Mouse (Mus musculus): Measurements from ENCODE around the gene Ankrd45. TPM values are rescaled to one million over a fixed set of nuclear protein-coding genes. Genes with fewer than 3 reads are reported as not detected.

Ankrd45 gene
- polyA plus RNA-seq, 1 experiment from 2014 or later: 1.6 TPM

DNA sequence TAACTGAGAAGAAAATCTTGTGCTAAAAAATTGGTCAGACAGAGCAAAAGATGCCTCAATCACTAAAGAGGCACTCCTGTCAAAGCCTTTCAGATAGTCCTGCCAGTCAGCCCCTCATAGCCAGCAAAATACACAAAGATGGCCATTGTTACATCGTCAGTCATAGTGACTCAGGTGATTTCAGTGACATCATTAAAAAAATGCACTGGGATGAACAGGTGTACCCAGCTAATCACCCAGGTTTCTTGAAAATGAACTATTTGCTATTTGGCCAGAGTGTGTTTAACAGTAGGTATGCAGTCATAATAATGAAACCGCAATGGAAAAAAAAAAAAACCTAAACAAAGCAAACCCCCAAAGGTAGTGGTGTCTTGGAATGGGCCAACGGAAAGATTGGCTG lies 16.7 kb downstream of the Ankrd45 start, which contains the start of gene Tex50:
Gene Tex50 (minus strand): TSS at position 101 of the 400 bp plus-strand sequence.
- 87% methylated on average over 3 of the region's 3 CpGs for WGBS
- ATAC-seq (replicated peaks; ENCODE audit: low FRiP score, low TSS enrichment, low read depth) (no peak), DNase-seq (ENCODE audit: low spot score) (no peak)
- no peaks in the 10 kb centered on the region for H3K36me3 ChIP-seq (ENCODE audit: control insufficient read depth, insufficient read depth, low read length)
- H3K4me2 ChIP-seq (ENCODE audit: low read length): no peak within 1 kb of the TSS
- no peaks in the 10 kb centered on the region for H3K9me3 ChIP-seq (ENCODE audit: control insufficient read depth, low read length)
- no peak within 1 kb of the TSS for H3K4me3 ChIP-seq (ENCODE audit: low read depth, low read length)
- no peak within 1 kb of the TSS for H3K9ac ChIP-seq (ENCODE audit: low read length)
- no peaks in the 10 kb centered on the region for H3K27me3 ChIP-seq (replicated peaks; ENCODE audit: control insufficient read depth, insufficient read depth, low read length)
- no peaks in the 10 kb centered on the region for H3K4me1 ChIP-seq (replicated peaks; ENCODE audit: control insufficient read depth, insufficient read depth, low read length)
- no peak within 1 kb of the TSS for H3K27ac ChIP-seq (ENCODE audit: low read depth)

DNA sequence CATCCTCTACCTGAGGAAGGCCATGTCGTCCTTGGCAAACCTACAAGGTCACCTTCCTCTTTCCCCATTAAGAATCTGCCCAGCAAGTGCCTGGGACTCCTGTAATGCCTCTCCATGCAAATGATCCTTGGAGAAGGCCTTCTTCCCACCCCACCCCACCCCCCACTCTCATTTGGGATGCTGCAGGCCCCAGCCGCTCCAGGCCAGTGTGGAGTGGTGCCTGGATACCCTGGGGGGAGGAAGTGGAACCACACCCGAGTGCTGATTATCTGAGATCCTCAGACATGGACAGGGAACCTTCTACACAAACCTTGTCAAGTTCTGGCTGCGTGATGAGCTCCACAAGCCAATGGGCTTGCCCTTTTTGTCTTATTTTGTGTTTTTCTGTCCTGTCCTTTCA lies 17.8 kb downstream of the Ankrd45 start:
- no peaks in the 10 kb centered on the region for H3K27me3 ChIP-seq (replicated peaks; ENCODE audit: control insufficient read depth, insufficient read depth, low read length)
- no peaks in the 10 kb centered on the region for H3K9me3 ChIP-seq (ENCODE audit: control insufficient read depth, low read length)
- no peaks in the 10 kb centered on the region for H3K36me3 ChIP-seq (ENCODE audit: control insufficient read depth, insufficient read depth, low read length)
- H3K27ac ChIP-seq (ENCODE audit: low read depth): no peak overlapping the region
- no peaks in the 10 kb centered on the region for H3K4me1 ChIP-seq (replicated peaks; ENCODE audit: control insufficient read depth, insufficient read depth, low read length)
- H3K9ac ChIP-seq (ENCODE audit: low read length): no peak overlapping the region
- ATAC-seq (replicated peaks; ENCODE audit: low FRiP score, low TSS enrichment, low read depth) (no peak), DNase-seq (ENCODE audit: low spot score) (no peak)
- no peak overlapping the region for H3K4me2 ChIP-seq (ENCODE audit: low read length)
- no peak overlapping the region for H3K4me3 ChIP-seq (ENCODE audit: low read depth, low read length)
- WGBS: 49% methylated on average over 4 of the region's 4 CpGs

DNA sequence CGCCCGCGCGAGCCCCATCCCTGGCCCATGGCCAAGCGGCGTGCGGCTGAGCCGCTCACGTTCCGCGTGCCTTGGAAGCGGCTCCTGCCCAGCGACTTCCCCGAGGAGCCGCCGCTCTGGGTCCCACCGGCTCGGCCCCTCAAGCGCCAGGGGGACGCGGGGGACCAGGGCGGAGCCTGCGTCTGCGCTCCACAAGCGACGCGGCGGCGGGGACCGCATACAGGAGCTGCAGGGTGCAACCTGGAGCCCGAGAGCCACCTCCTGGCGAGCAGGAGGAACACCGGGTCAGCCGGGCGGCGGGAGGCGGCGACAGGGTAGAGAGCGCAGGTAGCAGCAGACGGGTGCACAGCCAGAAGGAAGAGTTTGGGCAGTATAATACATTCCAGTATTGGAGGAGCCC lies 28.2 kb downstream of the Ankrd45 start:
- Histone ChIP-seq H3K27me3 (replicated peaks; ENCODE audit: control insufficient read depth, insufficient read depth, low read length) (peaks cover 26% of the 10 kb centered on the region; the same call in 1 of the 2 replicates), H3K9me3 (ENCODE audit: control insufficient read depth, low read length) (no peaks in the 10 kb centered on the region), H3K27ac (ENCODE audit: low read depth) (no peak overlapping the region), H3K4me3 (ENCODE audit: low read depth, low read length) (peak overlapping the region; percentile 41), H3K9ac (ENCODE audit: low read length) (peak overlapping the region; percentile 36), H3K36me3 (ENCODE audit: control insufficient read depth, insufficient read depth, low read length) (no peaks in the 10 kb centered on the region), H3K4me2 (ENCODE audit: low read length) (peak overlapping the region; percentile 74), H3K4me1 (replicated peaks; ENCODE audit: control insufficient read depth, insufficient read depth, low read length) (no peaks in the 10 kb centered on the region)
- peak; percentile 90 for ATAC-seq (replicated peaks; ENCODE audit: low FRiP score, low TSS enrichment, low read depth)
- peak; percentile 84 for DNase-seq (ENCODE audit: low spot score)
- under 1% methylated on average over 40 of the region's 40 CpGs for WGBS

DNA sequence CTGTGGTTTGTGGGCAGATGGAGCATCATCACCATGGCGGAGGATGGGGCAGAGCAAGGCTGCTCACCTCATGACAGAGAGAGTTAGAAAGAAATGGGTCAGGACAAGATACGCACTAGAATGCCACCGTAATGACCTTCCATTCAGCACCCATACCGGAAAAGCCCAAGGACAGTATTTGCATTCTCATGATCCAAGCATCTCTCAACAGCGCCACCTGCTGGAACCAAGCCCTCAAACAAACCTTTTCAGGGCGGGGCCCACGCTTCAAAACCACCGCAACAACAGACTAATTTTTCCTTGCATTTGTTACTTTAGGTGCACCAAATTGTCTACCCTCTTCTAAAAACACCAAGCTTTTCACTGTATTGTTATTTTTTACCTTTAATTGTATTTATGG lies 38.2 kb downstream of the Ankrd45 start:
- DNase-seq (ENCODE audit: low spot score) (peak; percentile 66), ATAC-seq (replicated peaks; ENCODE audit: low FRiP score, low TSS enrichment, low read depth) (no peak)
- Histone ChIP-seq H3K4me2 (ENCODE audit: low read length) (no peak overlapping the region), H3K4me1 (replicated peaks; ENCODE audit: control insufficient read depth, insufficient read depth, low read length) (no peaks in the 10 kb centered on the region), H3K9me3 (ENCODE audit: control insufficient read depth, low read length) (0 out of 2 replicates have a peak, but pooled peaks cover 4% of the 10 kb centered on the region), H3K27ac (ENCODE audit: low read depth) (no peak overlapping the region), H3K4me3 (ENCODE audit: low read depth, low read length) (no peak overlapping the region), H3K9ac (ENCODE audit: low read length) (no peak overlapping the region), H3K27me3 (replicated peaks; ENCODE audit: control insufficient read depth, insufficient read depth, low read length) (no peaks in the 10 kb centered on the region), H3K36me3 (ENCODE audit: control insufficient read depth, insufficient read depth, low read length) (no peaks in the 10 kb centered on the region)
- WGBS: 58% methylated on average over 8 of the region's 8 CpGs

DNA sequence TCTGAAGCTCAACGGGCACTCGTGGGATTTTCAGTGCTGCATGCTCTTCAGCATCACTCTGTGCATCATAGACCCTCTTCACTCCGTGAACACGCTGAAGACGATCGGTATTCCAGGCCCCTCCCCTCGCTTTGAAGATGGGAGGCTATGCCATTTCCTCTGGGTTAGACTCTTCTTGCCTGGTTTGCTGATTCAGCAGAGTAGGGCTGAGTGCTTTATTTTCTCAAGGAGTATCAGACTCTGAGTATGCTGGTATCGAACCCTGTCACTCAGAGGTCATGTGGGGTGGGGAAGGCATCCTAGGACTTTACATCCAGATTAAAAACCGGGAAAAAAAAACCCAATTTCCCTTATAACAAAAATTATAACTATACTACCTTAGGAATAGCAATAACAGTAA lies 39.9 kb downstream of the Ankrd45 start:
- ATAC-seq (replicated peaks; ENCODE audit: low FRiP score, low TSS enrichment, low read depth): no peak
- 81% methylated on average over 9 of the region's 9 CpGs for WGBS

DNA sequence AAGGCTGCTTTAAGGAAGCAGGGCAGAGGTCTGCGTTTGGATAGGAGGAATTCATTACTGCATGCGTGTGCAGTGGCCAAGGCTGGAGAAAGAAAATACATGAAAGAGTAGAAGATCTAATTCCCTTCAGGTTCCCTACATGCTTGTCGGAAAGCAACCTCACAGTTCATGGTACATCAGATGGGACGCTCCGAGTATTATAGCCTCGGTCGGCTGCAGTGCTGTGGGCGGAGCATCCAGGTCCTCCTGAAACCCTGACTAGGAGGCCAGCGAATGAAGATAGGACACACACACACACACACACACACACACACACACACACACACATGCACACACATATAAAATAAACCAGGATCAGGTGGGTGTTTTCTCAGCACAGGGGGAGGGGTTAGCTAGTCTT lies 41.2 kb downstream of the Ankrd45 start:
- H3K27me3 ChIP-seq (replicated peaks; ENCODE audit: control insufficient read depth, insufficient read depth, low read length): no peaks in the 10 kb centered on the region
- DNase-seq (ENCODE audit: low spot score) (no peak), ATAC-seq (replicated peaks; ENCODE audit: low FRiP score, low TSS enrichment, low read depth) (no peak)
- 58% methylated on average over 9 of the region's 9 CpGs for WGBS
- H3K36me3 ChIP-seq (ENCODE audit: control insufficient read depth, insufficient read depth, low read length): no peaks in the 10 kb centered on the region
- H3K4me3 ChIP-seq (ENCODE audit: low read depth, low read length): no peak overlapping the region
- H3K9me3 ChIP-seq (ENCODE audit: control insufficient read depth, low read length): 0 out of 2 replicates have a peak, but pooled peaks cover 4% of the 10 kb centered on the region
- no peak overlapping the region for H3K9ac ChIP-seq (ENCODE audit: low read length)
- no peaks in the 10 kb centered on the region for H3K4me1 ChIP-seq (replicated peaks; ENCODE audit: control insufficient read depth, insufficient read depth, low read length)
- no peak overlapping the region for H3K27ac ChIP-seq (ENCODE audit: low read depth)
- H3K4me2 ChIP-seq (ENCODE audit: low read length): no peak overlapping the region

More for the DNA sequence above, 39.9 kb downstream of the Ankrd45 start:
- no peak for DNase-seq (ENCODE audit: low spot score)
- Histone ChIP-seq H3K36me3 (ENCODE audit: control insufficient read depth, insufficient read depth, low read length) (no peaks in the 10 kb centered on the region), H3K4me1 (replicated peaks; ENCODE audit: control insufficient read depth, insufficient read depth, low read length) (no peaks in the 10 kb centered on the region), H3K27ac (ENCODE audit: low read depth) (no peak overlapping the region), H3K9me3 (ENCODE audit: control insufficient read depth, low read length) (0 out of 2 replicates have a peak, but pooled peaks cover 4% of the 10 kb centered on the region), H3K27me3 (replicated peaks; ENCODE audit: control insufficient read depth, insufficient read depth, low read length) (no peaks in the 10 kb centered on the region), H3K9ac (ENCODE audit: low read length) (no peak overlapping the region), H3K4me3 (ENCODE audit: low read depth, low read length) (no peak overlapping the region), H3K4me2 (ENCODE audit: low read length) (no peak overlapping the region)

DNA sequence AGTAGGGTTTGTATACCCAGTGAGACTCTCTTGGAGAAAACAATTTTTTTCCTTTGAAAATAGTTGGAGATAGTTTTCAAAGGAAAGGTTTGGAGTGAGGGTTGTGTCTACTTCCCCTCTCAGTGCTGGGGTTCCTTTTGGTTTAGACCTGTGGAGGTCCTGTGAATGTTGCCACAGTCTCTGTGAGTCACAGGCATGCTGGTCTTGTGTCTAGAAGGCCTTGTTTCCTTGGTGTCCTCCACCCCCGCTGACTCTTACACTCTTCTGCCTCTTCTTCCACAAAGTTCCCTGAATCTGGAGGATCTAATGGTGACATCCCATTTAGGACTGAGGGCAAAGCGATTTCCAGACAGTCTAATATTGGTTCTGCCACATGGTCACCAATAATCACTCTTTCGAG lies 42.9 kb downstream of the Ankrd45 start:
- Histone ChIP-seq H3K36me3 (ENCODE audit: control insufficient read depth, insufficient read depth, low read length) (no peaks in the 10 kb centered on the region), H3K9me3 (ENCODE audit: control insufficient read depth, low read length) (0 out of 2 replicates have a peak, but pooled peaks cover 2% of the 10 kb centered on the region), H3K27me3 (replicated peaks; ENCODE audit: control insufficient read depth, insufficient read depth, low read length) (no peaks in the 10 kb centered on the region), H3K9ac (ENCODE audit: low read length) (no peak overlapping the region), H3K4me1 (replicated peaks; ENCODE audit: control insufficient read depth, insufficient read depth, low read length) (no peaks in the 10 kb centered on the region), H3K4me2 (ENCODE audit: low read length) (no peak overlapping the region), H3K27ac (ENCODE audit: low read depth) (no peak overlapping the region), H3K4me3 (ENCODE audit: low read depth, low read length) (no peak overlapping the region)
- no peak for DNase-seq (ENCODE audit: low spot score)
- no peak for ATAC-seq (replicated peaks; ENCODE audit: low FRiP score, low TSS enrichment, low read depth)
- WGBS: 94% methylated on average over 3 of the region's 3 CpGs

DNA sequence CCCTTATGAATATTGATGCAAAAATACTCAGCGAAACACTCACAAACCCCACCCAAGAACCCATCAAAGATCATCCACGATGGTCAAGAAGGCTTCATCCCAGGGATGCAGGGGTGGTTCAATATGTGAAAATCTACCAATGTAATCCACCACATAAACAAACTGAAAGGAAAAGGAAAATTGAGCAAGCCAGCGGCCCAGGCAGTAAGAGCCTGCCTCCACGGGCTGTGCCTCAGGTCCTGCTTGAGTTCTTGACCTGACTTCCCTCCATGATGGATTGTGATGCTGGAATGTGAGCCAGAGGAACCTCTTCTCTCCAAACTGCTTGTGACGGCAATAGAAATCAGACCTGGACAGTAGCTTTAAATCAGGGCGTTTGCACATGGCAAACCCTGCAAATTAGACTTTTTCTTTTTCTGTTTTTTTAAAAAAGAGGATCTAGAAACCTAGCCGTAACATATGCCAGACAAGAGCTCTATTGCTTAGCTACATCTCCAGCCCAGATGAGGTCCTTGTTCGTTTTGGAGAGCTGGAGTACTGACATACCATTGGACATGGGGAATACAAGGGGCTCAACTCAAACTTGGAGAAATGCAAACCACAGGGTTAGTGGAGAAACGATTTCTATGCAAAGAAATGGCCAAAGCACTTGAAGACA lies 47.9 kb downstream of the Ankrd45 start:
- H3K9me3 ChIP-seq (ENCODE audit: control insufficient read depth, low read length): 0 out of 2 replicates have a peak, but pooled peaks cover 2% of the 10 kb centered on the region
- no peaks in the 10 kb centered on the region for H3K27me3 ChIP-seq (replicated peaks; ENCODE audit: control insufficient read depth, insufficient read depth, low read length)
- no peaks in the 10 kb centered on the region for H3K4me1 ChIP-seq (replicated peaks; ENCODE audit: control insufficient read depth, insufficient read depth, low read length)
- DNase-seq (ENCODE audit: low spot score): no peak
- 72% methylated on average over 9 of the region's 9 CpGs for WGBS
- no peaks in the 10 kb centered on the region for H3K36me3 ChIP-seq (ENCODE audit: control insufficient read depth, insufficient read depth, low read length)
- no peak overlapping the region for H3K27ac ChIP-seq (ENCODE audit: low read depth)
- no peak overlapping the region for H3K4me3 ChIP-seq (ENCODE audit: low read depth, low read length)
- no peak overlapping the region for H3K4me2 ChIP-seq (ENCODE audit: low read length)
- H3K9ac ChIP-seq (ENCODE audit: low read length): no peak overlapping the region
- ATAC-seq (replicated peaks; ENCODE audit: low FRiP score, low TSS enrichment, low read depth): no peak

Data from intestine, embryonic 14.5 days (tissue).